Mouse (Mus musculus): ENCODE results near the gene Ripk3.

Gene Ripk3

DNA sequence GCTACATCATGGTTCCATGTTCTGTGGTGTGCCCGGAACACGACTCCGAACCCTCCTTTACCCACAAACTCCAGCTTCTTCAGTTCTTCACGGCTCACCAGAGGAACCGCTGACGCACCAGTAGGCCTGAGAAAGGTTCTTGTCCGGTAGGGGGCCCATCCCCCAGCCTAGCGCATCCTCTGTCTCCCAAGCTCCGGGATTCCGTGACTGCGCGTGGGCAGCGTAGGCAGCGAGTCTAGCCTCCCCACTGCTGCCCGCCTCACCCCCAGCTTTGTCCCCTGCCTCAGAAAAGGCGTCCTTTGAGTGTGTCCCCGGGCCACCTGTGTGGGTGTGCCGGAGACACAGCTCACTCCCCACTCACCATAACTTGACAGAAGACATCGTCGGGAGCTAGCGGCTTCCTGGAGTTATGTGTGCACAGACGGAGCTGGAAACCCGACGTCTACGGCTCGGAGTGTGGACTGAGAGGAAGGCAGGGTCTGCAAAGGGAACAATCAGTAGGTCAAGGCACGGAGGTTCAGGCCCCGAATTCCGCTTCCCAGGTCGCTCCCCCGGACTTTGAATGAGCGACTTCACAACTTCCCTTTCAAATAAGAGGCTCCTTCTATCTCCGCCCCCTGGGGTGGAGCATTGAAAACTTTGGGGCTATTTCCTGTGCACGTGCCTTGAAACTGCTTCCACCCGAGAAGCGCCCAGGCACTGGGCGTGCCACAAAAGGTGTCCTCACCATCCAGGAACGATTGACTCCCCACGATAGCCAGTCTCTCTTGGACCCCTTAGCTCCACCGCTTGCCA lies at the start of gene Ripk3:
Gene Ripk3 (minus strand): TSS at position 610 of the 795 bp plus-strand sequence.
- DNase-seq (ENCODE audit: extremely low read depth, low read depth, low spot score), result no peak

DNA sequence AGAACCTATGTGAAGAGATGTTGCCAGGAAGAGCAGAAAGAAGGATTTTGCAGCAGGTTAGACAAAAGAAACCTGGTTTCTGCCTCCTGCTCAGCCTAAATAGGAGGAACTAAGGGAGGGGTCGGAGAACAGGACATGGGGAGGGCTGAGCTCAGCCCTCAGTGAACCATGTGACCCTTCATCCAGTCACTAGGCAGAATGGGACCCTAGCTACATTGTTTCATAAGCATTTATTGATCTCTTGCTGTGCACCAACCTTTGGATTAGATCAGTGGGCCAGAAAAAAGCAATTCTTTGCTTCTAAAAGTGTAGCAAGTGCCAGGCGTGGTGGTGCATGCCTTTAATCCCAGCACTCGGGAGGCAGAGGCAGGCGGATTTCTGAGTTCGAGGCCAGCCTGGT lies 49.6 kb upstream of the Ripk3 start:
- DNase-seq (ENCODE audit: extremely low read depth, low read depth, low spot score), result no peak

DNA sequence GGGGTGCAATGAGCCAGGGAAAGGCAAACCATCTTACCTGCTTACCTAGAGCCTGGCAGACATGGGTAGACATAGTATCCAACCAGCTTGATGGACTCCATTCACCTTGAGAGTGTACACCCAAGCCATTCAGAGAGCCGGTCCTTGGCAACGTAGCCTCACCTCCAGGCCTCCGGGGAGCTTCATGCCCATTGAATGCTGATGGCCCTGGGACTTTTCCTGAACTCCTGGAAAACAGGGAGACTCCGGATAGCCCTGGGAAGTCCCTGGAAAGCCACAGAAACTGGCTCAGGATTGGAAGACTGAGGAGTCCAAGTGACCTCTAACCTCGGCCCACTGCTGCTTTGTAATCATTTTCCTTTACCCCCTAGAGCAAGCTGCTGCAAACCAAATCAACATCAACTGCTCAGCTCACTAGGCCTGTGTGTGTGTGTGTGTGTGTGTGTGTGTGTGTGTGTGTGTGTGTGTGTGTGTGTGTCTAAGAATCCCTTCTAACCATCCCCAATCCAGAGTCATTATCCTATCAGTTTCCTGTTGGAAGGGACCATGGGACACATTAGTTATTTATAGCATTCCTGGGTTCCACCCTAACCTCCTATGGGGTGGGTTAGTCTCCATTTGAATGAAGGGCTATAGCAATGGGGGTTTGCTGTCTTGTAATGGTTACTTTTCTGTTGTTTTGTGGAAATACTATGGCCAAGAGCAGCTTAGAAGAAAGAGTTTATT lies 46.3 kb upstream of the Ripk3 start:
- DNase-seq (ENCODE audit: extremely low read depth, low read depth, low spot score), result no peak

DNA sequence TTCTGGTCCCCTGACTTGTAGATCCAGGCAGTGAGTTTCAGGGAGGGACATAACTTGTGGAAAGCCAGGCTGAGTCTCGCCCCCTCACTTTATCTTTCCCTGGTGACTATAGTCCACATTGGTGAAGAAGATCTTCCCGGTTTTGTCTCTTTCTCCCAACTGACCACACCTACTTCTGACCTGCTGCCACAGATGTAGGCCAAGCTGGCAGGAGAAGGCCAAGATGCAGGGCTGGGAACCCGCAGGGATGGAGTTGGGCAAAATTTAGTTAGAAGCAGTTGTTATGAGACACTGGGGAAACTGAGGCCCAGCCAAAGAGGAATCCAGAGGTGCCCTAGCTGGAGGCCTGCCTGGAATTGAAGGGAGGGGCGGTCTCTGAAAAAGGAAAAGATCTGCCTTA lies 44.5 kb upstream of the Ripk3 start:
- no peak for DNase-seq (ENCODE audit: extremely low read depth, low read depth, low spot score)

DNA sequence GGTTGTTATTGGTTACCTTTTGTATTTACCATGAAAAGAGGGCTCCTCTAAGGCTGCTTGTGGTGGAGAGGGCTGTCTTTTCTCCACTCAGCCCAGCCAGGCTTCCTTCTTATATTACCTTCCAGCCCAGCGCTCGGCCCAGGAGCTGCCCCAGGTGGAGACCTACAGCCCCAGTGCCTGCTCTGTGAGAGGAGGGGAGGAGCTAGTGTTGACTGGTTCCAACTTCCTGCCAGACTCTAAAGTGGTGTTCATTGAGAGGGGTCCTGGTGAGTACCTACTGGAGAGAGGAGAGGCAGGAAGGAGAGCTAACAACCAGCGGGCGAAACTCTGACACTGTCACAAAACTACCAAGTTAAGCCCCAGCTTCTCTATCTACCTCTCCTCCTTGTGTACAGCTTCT lies 41.7 kb upstream of the Ripk3 start:
- DNase-seq (ENCODE audit: extremely low read depth, low read depth, low spot score), result no peak

DNA sequence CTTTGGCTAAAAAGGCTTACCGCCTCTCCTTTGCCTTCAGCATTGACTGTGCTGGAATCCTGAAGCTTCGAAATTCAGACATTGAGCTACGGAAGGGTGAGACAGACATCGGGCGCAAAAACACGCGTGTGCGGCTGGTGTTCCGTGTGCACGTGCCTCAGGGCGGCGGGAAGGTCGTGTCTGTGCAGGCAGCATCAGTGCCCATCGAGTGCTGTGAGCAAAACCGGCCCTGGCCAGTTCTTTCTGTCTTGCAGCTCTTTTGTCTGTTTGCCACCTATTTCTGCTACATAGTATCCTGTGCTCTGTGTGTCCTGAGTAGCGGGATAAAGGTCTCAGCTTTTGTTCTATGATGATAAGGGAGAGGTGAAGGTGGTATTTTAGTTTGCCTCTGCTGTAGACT lies 41.2 kb upstream of the Ripk3 start:
- DNase-seq (ENCODE audit: extremely low read depth, low read depth, low spot score), result no peak

DNA sequence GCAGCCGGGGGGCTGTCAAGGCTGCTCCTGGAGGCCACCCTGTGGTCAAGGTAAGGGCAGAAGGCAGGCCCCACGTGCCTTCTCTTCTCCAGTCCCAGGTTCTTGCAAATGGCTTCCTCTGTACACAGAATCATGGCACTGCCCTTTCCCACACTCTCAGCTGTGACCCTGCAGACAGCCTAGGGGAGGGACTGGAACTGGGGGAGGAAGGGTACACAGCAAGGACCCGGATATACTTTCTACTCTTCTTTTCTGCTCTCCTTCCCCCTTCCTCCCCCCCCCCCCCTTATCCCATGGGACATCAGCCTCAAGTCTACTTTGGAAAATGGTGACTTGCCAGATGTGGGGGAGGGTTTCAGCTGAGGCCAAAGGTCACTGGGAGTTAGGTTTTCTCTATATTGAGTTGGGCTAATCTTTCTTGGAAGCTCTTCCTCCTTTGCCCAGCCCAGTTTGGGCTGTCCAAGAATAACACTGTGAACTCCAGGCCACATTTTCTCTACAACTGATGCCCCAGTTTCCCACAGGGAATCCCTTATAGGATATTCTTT lies 40.1 kb upstream of the Ripk3 start:
- no peak for DNase-seq (ENCODE audit: extremely low read depth, low read depth, low spot score)

DNA sequence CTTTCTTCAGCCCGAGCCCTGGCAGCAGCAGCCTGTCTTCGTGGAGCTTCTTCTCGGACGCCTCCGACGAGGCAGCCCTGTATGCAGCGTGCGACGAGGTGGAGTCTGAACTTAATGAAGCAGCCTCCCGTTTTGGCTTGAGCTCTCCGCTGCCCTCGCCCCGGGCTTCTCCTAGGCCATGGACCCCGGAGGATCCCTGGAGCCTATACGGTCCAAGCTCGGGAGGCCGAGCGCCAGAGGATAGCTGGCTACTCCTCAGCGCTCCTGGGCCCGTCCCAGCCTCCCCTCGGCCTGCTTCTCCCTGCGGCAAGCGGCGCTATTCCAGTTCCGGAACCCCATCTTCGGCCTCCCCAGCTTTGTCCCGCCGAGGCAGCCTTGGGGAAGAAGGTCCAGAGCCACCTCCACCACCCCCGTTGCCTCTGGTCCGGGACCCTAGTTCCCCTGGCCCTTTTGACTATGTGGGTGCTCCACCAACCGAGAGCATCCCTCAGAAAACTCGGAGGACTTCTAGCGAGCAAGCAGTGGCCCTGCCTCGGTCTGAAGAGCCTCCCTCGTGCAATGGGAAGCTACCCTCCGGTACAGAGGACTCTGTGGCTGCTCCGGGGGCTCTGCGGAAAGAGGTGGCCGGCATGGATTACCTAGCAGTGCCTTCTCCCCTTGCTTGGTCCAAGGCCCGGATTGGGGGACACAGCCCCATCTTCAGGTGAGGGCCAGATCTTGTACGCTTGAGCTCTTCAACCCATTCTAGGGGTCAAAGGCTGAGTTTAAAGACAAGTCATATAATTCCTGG lies 38.1 kb upstream of the Ripk3 start:
- DNase-seq (ENCODE audit: extremely low read depth, low read depth, low spot score), result no peak

DNA sequence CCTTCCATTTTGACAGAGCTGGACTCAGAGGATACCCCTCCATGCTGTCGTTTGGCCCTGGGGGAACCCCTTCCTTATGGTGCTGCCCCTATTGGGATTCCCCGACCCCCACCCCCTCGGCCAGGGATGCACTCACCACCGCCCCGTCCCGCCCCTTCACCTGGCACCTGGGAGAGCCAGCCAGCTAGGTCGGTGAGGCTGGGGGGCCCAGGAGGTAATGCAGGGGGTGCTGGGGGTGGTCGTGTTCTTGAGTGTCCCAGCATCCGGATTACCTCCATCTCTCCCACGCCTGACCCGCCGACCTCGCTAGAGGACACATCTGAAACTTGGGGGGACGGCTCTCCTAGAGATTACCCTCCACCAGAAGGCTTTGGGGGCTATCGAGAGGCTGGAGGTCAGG lies 37.5 kb upstream of the Ripk3 start:
- no peak for DNase-seq (ENCODE audit: extremely low read depth, low read depth, low spot score)

DNA sequence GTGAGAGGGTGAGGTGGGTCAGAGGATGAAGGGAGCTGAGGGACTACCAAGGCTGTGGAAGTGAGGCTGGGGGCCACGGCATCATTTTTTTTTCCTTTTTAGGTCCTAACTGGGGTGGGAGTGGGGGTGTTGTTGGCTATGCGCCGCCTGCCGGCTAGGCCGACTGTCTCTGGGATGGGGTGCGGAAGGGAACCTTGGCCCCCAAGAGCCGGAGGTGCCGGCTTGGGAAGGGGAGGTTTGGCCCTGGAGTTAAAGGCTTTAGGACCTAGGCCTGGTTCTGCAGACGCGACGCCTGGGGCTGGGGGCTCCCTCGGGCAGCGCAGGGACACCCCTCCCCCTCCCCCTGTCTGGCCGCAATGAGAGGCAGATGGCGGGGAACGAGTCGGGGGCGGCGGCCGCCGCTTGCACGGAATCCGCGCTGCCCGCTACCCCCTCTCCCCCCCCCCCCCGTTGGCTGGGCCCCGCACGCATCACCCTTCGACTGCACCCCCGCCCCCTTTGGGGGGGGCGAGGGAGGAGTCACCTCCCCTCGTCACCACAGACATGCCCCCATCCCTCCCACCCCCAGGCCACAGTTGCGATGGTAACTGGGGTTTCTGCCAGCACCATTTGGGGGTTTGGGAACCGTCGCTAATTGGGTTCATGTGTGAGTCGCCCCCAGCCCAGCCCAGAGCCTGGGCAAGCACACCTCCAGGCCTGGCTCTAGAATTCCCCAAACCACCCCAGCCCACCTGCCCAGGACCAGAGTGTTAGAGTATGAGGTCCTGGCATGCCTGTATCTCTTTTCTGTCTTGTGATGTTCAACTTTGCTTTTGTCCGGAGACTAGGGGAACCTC lies 36.8 kb upstream of the Ripk3 start:
- DNase-seq (ENCODE audit: extremely low read depth, low read depth, low spot score), result no peak

DNA sequence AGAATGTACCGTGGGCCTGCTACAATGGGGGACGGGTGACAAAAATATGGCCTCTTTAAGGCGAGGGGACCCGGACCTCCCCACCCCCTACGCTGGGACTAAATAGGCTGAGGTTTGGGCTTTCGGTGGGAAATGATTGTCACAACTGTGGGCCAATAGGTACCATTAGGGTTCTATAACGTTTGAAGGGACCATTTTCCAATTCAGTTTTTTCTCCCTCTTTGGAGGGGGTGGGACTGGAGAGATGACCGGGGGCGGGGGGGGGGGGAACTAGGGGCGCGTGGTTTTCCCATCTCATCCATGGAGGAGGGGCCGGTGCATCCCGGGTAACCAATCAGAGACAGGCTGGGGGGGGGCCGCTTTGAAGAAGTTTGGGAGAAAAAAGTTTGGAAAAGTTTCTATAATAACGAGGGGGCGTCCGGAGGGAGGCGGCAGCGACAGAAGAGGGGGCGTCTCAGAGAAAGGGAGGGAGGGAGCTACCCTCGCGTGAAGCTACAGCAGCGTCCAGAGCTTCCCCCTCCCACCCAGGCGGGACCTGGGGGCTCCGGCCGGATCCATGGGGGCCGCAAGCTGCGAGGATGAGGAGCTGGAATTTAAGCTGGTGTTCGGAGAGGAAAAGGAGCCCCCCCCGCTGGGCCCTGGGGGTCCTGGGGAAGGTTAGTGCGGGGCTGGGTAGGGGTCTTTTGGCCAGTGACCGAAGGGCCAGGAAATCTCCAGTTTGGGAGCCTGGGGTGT lies 36.0 kb upstream of the Ripk3 start:
- DNase-seq (ENCODE audit: extremely low read depth, low read depth, low spot score), result no peak

DNA sequence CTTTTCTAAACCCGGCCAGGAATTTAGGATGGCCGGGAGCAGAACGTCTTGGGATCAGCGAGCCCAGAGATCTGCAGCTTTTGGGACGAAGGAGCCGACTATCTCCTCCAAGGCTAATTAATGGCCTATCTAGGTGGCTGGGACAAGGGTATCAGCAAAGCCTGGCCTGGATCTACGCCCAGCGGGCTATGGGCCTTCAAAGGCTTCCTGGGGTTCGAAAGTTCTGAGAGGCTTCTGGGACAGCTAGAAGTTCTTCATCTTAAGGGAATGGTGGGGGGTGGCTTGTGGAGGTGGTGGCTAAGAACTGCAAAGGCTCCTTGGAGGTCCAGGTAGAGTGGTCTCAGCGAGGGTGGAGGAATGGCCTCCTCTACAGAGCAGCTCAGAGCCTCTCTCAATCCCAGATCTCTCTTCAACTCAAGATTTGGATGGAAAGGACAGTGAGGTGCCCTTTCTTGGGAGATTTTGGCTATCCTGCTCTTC lies 35.4 kb upstream of the Ripk3 start:
- DNase-seq (ENCODE audit: extremely low read depth, low read depth, low spot score), result no peak

DNA sequence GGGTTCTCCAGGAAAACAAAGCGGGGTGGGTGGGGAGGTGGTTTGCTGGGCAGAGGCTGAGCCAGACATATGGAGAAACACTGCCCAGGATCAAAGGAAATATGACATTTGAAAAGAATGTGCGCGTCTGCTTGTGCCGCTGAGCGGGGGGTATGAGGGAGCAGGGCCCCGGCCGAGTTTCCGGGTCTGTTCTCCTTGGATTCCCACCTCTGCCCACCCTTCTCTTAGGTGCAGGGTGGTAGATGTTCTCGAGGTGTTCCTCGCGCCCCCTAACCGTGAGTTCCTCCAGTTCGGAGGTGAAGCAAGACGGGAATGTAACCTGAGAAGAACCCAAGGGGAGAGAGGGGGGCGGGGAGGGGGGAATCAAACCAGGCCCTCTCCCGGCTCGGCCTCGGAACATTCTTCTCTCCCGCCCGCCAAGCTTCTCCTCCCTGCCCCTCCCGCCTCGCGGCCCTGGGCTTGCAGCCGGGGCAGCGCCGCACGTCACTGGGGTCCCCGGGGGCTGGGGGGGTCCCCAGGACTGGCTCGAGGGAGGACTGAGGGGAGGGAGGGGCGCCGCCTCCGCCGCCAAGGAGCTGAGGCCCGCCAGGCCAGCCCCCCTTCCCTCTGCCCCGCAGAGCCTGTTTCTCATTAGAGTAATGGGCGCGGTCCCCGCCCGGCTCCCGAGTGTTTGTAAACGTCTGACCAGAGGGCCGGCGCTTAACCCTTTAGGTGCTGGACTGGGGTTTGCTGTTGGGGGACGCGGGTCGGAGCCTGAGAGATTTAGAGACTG lies 34.5 kb upstream of the Ripk3 start, which contains the start of gene Nfatc4:
Gene Nfatc4 (plus strand): TSS at position 154 of the 772 bp plus-strand sequence.
- DNase-seq (ENCODE audit: extremely low read depth, low read depth, low spot score), result no peak

DNA sequence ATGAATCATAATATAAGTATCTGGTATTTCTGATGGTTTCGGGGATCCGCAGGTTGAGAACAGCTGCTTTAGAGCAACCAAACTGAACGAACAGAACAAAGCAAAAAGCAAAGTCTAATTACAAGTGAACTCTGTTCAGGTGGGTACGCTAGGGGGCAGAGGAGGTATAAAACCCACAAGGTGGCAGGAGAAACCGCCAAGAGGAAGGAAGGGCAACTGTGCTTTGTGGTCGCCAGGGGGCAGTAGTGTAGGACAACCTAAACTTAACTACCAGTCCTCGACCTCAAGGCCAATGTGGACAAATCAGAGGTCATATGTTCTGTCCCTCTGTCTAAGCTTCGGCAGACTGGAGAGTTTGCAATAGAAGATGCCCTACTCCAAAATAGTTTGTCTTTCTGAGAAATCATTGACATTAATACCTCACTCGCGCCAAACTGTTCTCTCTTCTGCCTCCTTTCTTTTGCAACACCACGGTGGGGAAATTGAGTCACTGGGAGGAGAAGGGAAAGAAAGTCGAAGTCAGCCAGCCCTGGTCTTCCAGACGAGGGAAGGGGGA lies 33.8 kb upstream of the Ripk3 start:
- no peak for DNase-seq (ENCODE audit: extremely low read depth, low read depth, low spot score)

DNA sequence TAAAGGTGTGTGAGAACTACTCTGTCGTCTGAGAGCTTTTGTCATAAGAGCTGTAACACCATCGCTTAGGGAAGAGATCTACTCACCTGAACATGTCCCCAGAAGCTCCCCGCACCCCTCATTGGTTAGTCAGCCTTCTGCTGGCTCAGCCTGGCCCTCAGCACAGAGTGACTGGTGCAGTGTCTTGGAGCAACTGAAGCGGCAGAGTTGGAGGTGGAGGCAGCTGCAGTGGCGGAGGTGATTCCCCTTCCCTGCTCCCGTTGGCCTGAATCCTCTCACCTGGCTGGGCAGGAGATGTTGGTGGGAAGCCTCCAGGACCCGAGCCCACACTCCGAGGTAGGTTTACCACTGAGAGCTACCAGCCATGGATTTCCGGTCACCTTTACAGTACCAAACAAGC lies 31.9 kb upstream of the Ripk3 start:
- no peak for DNase-seq (ENCODE audit: extremely low read depth, low read depth, low spot score)

DNA sequence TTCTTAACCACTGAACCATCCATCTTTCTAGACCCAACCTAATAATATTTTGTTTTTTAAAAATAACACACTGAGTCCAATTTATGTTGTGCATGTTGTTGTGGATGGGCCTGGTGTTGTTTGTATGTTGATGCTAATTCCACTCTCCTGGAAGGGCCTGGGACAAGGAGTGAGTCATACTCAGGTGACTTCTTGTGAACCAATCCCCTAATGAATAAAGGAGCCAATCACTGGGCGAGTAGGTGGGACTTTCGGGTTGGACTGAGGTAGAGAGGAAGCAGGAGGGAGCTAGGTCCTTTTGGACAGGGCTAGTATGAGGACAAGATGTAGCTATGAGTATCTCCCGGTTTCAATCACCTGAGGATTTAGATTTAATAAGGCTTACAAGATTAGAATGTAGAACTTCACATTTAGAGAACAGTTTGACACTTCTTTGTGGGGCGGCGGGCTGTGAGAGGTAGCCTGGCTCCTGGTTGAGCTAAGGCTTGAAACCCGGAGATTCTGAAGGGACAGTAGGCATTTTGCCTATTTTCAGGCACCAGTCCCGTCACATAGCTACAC lies 31.3 kb upstream of the Ripk3 start:
- DNase-seq (ENCODE audit: extremely low read depth, low read depth, low spot score), result no peak

DNA sequence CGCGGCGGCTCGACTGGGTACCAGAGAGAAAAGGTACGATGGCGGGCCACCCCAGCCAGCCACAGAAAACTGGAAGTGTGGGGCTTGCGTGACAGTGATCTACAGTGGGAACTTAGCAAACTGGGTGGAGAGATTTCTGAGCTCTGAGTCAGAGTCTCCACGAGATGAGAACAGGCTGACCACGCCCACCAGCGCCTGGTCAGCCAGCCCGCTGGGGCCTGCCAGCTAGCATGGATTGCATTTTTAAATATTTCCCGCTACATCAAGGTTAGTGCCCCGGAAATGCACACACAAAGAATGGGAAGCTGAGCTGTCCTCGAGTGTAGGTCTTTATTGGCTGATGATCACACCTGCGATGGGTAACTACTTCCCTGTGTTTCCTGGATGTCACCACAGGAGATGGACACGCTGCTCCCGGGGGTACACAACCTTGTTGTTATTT lies 26.7 kb upstream of the Ripk3 start:
- no peak for DNase-seq (ENCODE audit: extremely low read depth, low read depth, low spot score)

DNA sequence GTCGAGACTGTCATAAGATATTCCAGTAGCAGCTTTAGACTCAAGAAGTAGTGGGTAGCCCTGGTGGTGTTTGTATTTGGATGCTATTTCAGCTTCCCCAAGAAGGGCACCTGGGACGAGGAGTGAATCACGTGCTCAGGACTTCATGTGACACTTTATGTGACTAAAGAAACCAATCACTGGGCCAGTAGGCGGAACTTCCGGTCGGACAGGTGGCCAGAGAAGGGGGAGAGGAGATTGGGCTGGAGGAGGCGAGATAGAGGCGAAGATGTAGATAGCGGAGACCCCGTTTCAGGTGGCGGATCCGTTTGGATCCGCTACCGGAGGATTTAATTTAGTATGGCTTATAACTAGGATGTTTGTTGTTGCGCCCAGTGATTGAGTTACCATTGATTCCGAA lies 26.2 kb upstream of the Ripk3 start:
- no peak for DNase-seq (ENCODE audit: extremely low read depth, low read depth, low spot score)

All from fat pad, adult 2 months (tissue).